Mouse (Mus musculus) liver, adult 2 months (tissue): ENCODE measurements at regions not wholly inside any gene's neighbourhood (a gene's known extent, or its start where the extent isn't known, plus 50 kb on each side); places are given as distances from the start of the nearest gene placed in this dataset.

Experiments
- DNase-seq: peaks from one replicate; pipeline ENCODE4 v3.0.0-alpha.2; 2011; ENCODE audit warnings: low read depth, low spot score; ENCODE audit errors: extremely low read depth
- H3K27ac ChIP-seq: fragments of 200-500 bp; replicated peaks from 2 replicates; pipeline ENCODE4 v1.5.1; 2012; ENCODE audit warnings: low read depth, mild to moderate bottlenecking, control low read depth, inconsistent platforms, low read length; ENCODE audit not compliant: insufficient read depth
- H3K27me3 ChIP-seq: fragments of 200-500 bp; 2 replicates; pipeline ENCODE4 v1.6.1; 2012; ENCODE audit warnings: mild to moderate bottlenecking, moderate library complexity, low read length, inconsistent platforms; ENCODE audit not compliant: control insufficient read depth, insufficient read depth
- H3K36me3 ChIP-seq: fragments of 200-500 bp; 2 replicates; pipeline ENCODE4 v1.6.1; 2012; ENCODE audit warnings: low read length, inconsistent platforms; ENCODE audit not compliant: control insufficient read depth, insufficient read depth
- H3K4me1 ChIP-seq: fragments of 200-500 bp; 2 replicates; pipeline ENCODE4 v1.6.1; 2011; ENCODE audit warnings: low read length; ENCODE audit not compliant: control insufficient read depth, insufficient read depth
- H3K4me3 ChIP-seq: fragments of 200-500 bp; 2 replicates; pipeline ENCODE4 v1.5.1; 2011; ENCODE audit warnings: low read depth, mild to moderate bottlenecking, control low read depth, low read length, moderate library complexity; ENCODE audit not compliant: insufficient read depth
- H3K79me2 ChIP-seq: fragments of 200-500 bp; 2 replicates; pipeline ENCODE4 v1.6.1; 2012; ENCODE audit warnings: inconsistent platforms, mild to moderate bottlenecking, low read length, moderate library complexity; ENCODE audit not compliant: control insufficient read depth, insufficient read depth
- H3K9ac ChIP-seq: fragments of 200-500 bp; 2 replicates; pipeline ENCODE4 v1.6.1; 2012; ENCODE audit warnings: low read depth, mild to moderate bottlenecking, control low read depth, inconsistent platforms, low read length
- CTCF ChIP-seq: fragments of 200-500 bp; IDR thresholded peaks from 2 replicates; pipeline ENCODE4 v1.5.1; 2011; ENCODE audit warnings: low read depth, low read length, control low read depth
- POLR2A ChIP-seq: fragments of 200-500 bp; IDR thresholded peaks from 2 replicates; pipeline ENCODE4 v1.6.1; 2011; ENCODE audit warnings: low read length, control low read depth; ENCODE audit not compliant: insufficient read depth; ENCODE audit errors: extremely low read depth
- WGBS: fragments of 180-500 bp; shearing (Covaris S2); methylation state at CpG from one replicate; pipeline ENCODE4 v1.1.7; 2018; 5-methylcytosine and 5-hydroxymethylcytosine counted together

GRCm38 (mm10) chr6:89215021-89215420 is 147.4 kb downstream of the Plxna1 start:
- Histone ChIP-seq H3K9ac (no peak overlapping the region), H3K4me3 (0 out of 2 replicates have a peak overlapping the region, but pooled peaks have one; percentile 35), H3K27ac (peak overlapping the region; percentile 90), H3K4me1 (peaks cover 5% of the 10 kb centered on the region), H3K36me3 (no peaks in the 10 kb centered on the region), H3K79me2 (no peaks in the 10 kb centered on the region), H3K27me3 (no peaks in the 10 kb centered on the region)
- WGBS: 15% methylated on average over 3 of the region's 3 CpGs
- no peak for TF ChIP-seq CTCF
- no peak for TF ChIP-seq POLR2A
- peak; percentile 100 for DNase-seq

- H3K9ac ChIP-seq: no peak overlapping the region
- H3K79me2 ChIP-seq: no peaks in the 10 kb centered on the region
- TF ChIP-seq POLR2A (no peak), CTCF (no peak)
- WGBS: 33% methylated on average over 27 of the region's 27 CpGs
- H3K27me3 ChIP-seq: no peaks in the 10 kb centered on the region
- no peak overlapping the region for H3K4me3 ChIP-seq
- H3K4me1 ChIP-seq: 0 out of 2 replicates have a peak, but pooled peaks cover 2% of the 10 kb centered on the region
- H3K36me3 ChIP-seq: no peaks in the 10 kb centered on the region
- no peak overlapping the region for H3K27ac ChIP-seq
- DNase-seq: peak; percentile 48
These were observed 126.9 kb downstream of the Plxna1 start for GRCm38 (mm10) chr6:89235416-89236075.

GRCm38 (mm10) chr6:89236226-89236625 is 126.2 kb downstream of the Plxna1 start:
- DNase-seq: peak; percentile 61
- no peaks in the 10 kb centered on the region for H3K79me2 ChIP-seq
- H3K36me3 ChIP-seq: no peaks in the 10 kb centered on the region
- 0 out of 2 replicates have a peak, but pooled peaks cover 2% of the 10 kb centered on the region for H3K4me1 ChIP-seq
- H3K4me3 ChIP-seq: no peak overlapping the region
- no peak for TF ChIP-seq CTCF
- no peak for TF ChIP-seq POLR2A
- no peak overlapping the region for H3K9ac ChIP-seq
- H3K27ac ChIP-seq: no peak overlapping the region
- H3K27me3 ChIP-seq: no peaks in the 10 kb centered on the region
- WGBS: 24% methylated on average over 8 of the region's 8 CpGs

- H3K36me3 ChIP-seq: no peaks in the 10 kb centered on the region
- H3K27me3 ChIP-seq: no peaks in the 10 kb centered on the region
- WGBS: 69% methylated on average over 10 of the region's 10 CpGs
- H3K79me2 ChIP-seq: no peaks in the 10 kb centered on the region
- TF ChIP-seq POLR2A (no peak), CTCF (no peak)
- H3K27ac ChIP-seq: no peak overlapping the region
- H3K4me3 ChIP-seq: no peak overlapping the region
- peak; percentile 27 for DNase-seq
- H3K9ac ChIP-seq: no peak overlapping the region
- H3K4me1 ChIP-seq: 0 out of 2 replicates have a peak, but pooled peaks cover 2% of the 10 kb centered on the region
These were observed 125.4 kb downstream of the Plxna1 start for GRCm38 (mm10) chr6:89236892-89237646.

- TF ChIP-seq POLR2A: no peak
- no peak for TF ChIP-seq CTCF
- WGBS: 76% methylated on average over 14 of the region's 14 CpGs
- no peaks in the 10 kb centered on the region for H3K79me2 ChIP-seq
- H3K27ac ChIP-seq: no peak overlapping the region
- H3K36me3 ChIP-seq: no peaks in the 10 kb centered on the region
- H3K4me3 ChIP-seq: no peak overlapping the region
- no peak for DNase-seq
- H3K27me3 ChIP-seq: no peaks in the 10 kb centered on the region
- H3K9ac ChIP-seq: no peak overlapping the region
- 0 out of 2 replicates have a peak, but pooled peaks cover 2% of the 10 kb centered on the region for H3K4me1 ChIP-seq
These were observed 123.5 kb downstream of the Plxna1 start for GRCm38 (mm10) chr6:89238871-89239270.
